Mouse (Mus musculus): ENCODE results near the gene Txk. TPM values are rescaled to one million over a fixed set of nuclear protein-coding genes. Genes with fewer than 3 reads are reported as not detected.

Txk gene
- total RNA-seq, 2 experiments from 2014 or later, result not detected

GRCm38 (mm10) chr5:72696491-72696890 is 56.1 kb downstream of the Txk start:
- DNase-seq (ENCODE audit: low spot score in 2 of 2), result peak; percentile 29 to 45

GRCm38 (mm10) chr5:72694684-72695083 is 57.9 kb downstream of the Txk start:
- DNase-seq (ENCODE audit: low spot score in 2 of 2), result no peak

GRCm38 (mm10) chr5:72690516-72690915 is 62.1 kb downstream of the Txk start:
- no peak for DNase-seq (ENCODE audit: low spot score in 2 of 2)

GRCm38 (mm10) chr5:72689556-72689955 is 63.0 kb downstream of the Txk start:
- DNase-seq (ENCODE audit: low spot score in 2 of 2), result no peak

- no peak for DNase-seq (ENCODE audit: low spot score in 2 of 2)
Measured at GRCm38 (mm10) chr5:72681451-72681850, 71.1 kb downstream of the Txk start.

- DNase-seq (ENCODE audit: low spot score in 2 of 2), result no peak
Measured at GRCm38 (mm10) chr5:72674994-72675542, 77.5 kb downstream of the Txk start.

- DNase-seq (ENCODE audit: low spot score in 2 of 2), result peak in 1 of 2 experiments; percentile 11
Measured at GRCm38 (mm10) chr5:72671017-72671699, 81.4 kb downstream of the Txk start.

GRCm38 (mm10) chr5:72668351-72668750 is 84.2 kb downstream of the Txk start:
- no peak for DNase-seq (ENCODE audit: low spot score in 2 of 2)

- DNase-seq (ENCODE audit: low spot score in 2 of 2), result no peak
Measured at GRCm38 (mm10) chr5:72666428-72666827, 86.1 kb downstream of the Txk start.

GRCm38 (mm10) chr5:72665281-72665680 is 87.3 kb downstream of the Txk start:
- peak; percentile 21 to 46 for DNase-seq (ENCODE audit: low spot score in 2 of 2)

GRCm38 (mm10) chr5:72664854-72665253 is 87.7 kb downstream of the Txk start:
- DNase-seq (ENCODE audit: low spot score in 2 of 2), result no peak

GRCm38 (mm10) chr5:72664126-72664525 is 88.5 kb downstream of the Txk start:
- DNase-seq (ENCODE audit: low spot score in 2 of 2), result no peak

- DNase-seq (ENCODE audit: low spot score in 2 of 2), result no peak
Measured at GRCm38 (mm10) chr5:72661051-72661781, 91.4 kb downstream of the Txk start.

- DNase-seq (ENCODE audit: low spot score in 2 of 2), result no peak
Measured at GRCm38 (mm10) chr5:72658375-72658774, 94.2 kb downstream of the Txk start.

- no peak for DNase-seq (ENCODE audit: low spot score in 2 of 2)
Measured at GRCm38 (mm10) chr5:72656270-72656791, 96.2 kb downstream of the Txk start.

- DNase-seq (ENCODE audit: low spot score in 2 of 2), result no peak
Measured at GRCm38 (mm10) chr5:72653068-72653674, 99.4 kb downstream of the Txk start.

GRCm38 (mm10) chr5:72648987-72649735 is 103.4 kb downstream of the Txk start:
- no peak for DNase-seq (ENCODE audit: low spot score in 2 of 2)

- no peak for DNase-seq (ENCODE audit: low spot score in 2 of 2)
Measured at GRCm38 (mm10) chr5:72647958-72648595, 104.5 kb downstream of the Txk start.

- DNase-seq (ENCODE audit: low spot score in 2 of 2), result peak in 1 of 2 experiments; percentile 7
Measured at GRCm38 (mm10) chr5:72647418-72647907, 105.1 kb downstream of the Txk start, which contains the start of gene Nipal1. Gene Nipal1 (plus strand): TSS chr5:72647795.

GRCm38 (mm10) chr5:72646996-72647395 is 105.6 kb downstream of the Txk start:
- no peak for DNase-seq (ENCODE audit: low spot score in 2 of 2)
